Mouse (Mus musculus) CH12.LX (cell line): ENCODE data around the gene Vwf.

Source experiments
- CHD1 ChIP-seq: IDR thresholded peaks from 2 replicates; pipeline ENCODE4 v1.6.1; 2012; ENCODE audit warnings: low read depth, low read length, improper control_type of control experiment, inconsistent platforms
- CTCF ChIP-seq, 2 experiments: IDR thresholded peaks in 1 of 2; conservative IDR thresholded peaks in 1 of 2; 2 replicates each; pipeline ENCODE4 v1.5.1; 2011 to 2012; ENCODE audit warnings: low read depth in 2 of 2, low read length in 2 of 2, improper control_type of control experiment in 1 of 2, inconsistent platforms in 1 of 2, mild to moderate bottlenecking in 1 of 2, moderate library complexity in 1 of 2
- E2F4 ChIP-seq: IDR thresholded peaks from 2 replicates; pipeline ENCODE4 v1.6.1; 2011; ENCODE audit warnings: low read depth, low read length, improper control_type of control experiment; ENCODE audit not compliant: insufficient replicate concordance
- ELF1 ChIP-seq: IDR thresholded peaks from 2 replicates; pipeline ENCODE4 v1.6.1; 2014; ENCODE audit warnings: low read depth, mild to moderate bottlenecking, inconsistent platforms, low read length, improper control_type of control experiment
- EP300 ChIP-seq: IDR thresholded peaks from 2 replicates; pipeline ENCODE4 v1.6.1; 2011; ENCODE audit warnings: low read length, improper control_type of control experiment
- JUN ChIP-seq: IDR thresholded peaks from 2 replicates; pipeline ENCODE4 v1.6.1; 2011; ENCODE audit warnings: low read depth, mild to moderate bottlenecking, low read length, improper control_type of control experiment, moderate library complexity; ENCODE audit not compliant: insufficient read depth
- MAFK ChIP-seq: IDR thresholded peaks from 2 replicates; pipeline ENCODE4 v1.6.1; 2011; ENCODE audit warnings: low read length, improper control_type of control experiment; ENCODE audit not compliant: insufficient replicate concordance
- PAX5 ChIP-seq: IDR thresholded peaks from 2 replicates; pipeline ENCODE4 v1.6.1; 2012; ENCODE audit warnings: low read length, inconsistent platforms, mixed read lengths
- USF1 ChIP-seq: IDR thresholded peaks from 2 replicates; pipeline ENCODE4 v1.6.1; 2014; ENCODE audit warnings: low read depth, mild to moderate bottlenecking, inconsistent platforms, low read length, improper control_type of control experiment
- ZNF384 ChIP-seq: IDR thresholded peaks from 2 replicates; pipeline ENCODE4 v1.6.1; 2012; ENCODE audit warnings: low read depth, low read length, improper control_type of control experiment, inconsistent platforms

DNA sequence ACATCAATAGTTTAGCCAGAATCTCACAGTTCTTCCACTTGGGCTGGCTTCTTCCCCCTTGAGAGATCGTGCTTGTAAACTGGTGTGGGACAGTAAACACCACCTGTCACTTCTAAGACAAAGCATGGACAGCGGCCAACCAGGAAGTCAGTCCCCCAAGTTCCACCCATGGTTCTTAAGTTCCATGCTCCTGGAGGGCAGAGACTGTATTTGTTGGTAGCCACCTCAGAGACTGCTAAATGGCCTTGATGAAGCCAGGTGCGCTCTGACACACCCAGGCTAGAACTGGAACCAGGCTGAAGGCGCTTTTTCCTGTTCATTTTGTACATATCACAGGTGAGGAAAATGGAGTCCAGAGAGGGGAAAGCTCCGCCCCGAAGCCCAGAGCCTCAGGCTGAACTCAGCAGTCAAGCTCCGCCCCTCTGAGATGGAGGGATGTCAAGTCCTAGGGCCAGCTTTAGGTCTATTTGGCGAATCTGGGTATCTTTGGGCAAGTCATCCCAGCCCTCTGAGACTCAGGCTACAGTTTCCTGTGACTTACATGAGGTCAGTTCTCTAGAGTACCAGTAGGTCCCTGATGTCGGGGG is 17.9 kb upstream of the Vwf start:
- TF ChIP-seq EP300, result no peak
- no peak for TF ChIP-seq CTCF (conservative IDR thresholded peaks at IDR 0.05 in 1 of 2, IDR thresholded peaks at IDR 0.05 in 1 of 2; ENCODE audit: low read depth in 2 of 2, low read length in 2 of 2)
- no peak for TF ChIP-seq USF1
- TF ChIP-seq E2F4, result no peak
- TF ChIP-seq PAX5, result no peak
- no peak for TF ChIP-seq JUN
- no peak for TF ChIP-seq ZNF384
- TF ChIP-seq CHD1, result no peak
- TF ChIP-seq ELF1, result no peak
- TF ChIP-seq MAFK, result no peak
